Mouse (Mus musculus) gastrocnemius, postnatal 14 days (tissue): Measurements from ENCODE around the gene Olfr910. TPM values are rescaled to one million over a fixed set of nuclear protein-coding genes. Genes with fewer than 3 reads are reported as not detected.

Experiments
- DNase-seq: peaks from one replicate; pipeline ENCODE4 v3.0.0; 2021; ENCODE audit warnings: mixed read lengths
- intact Hi-C: fragments of 180-260 bp; cut with DNase I; formaldehyde crosslinking; loops from one replicate; pipeline ENCODE4 v1.15.1; 2025; ENCODE audit warnings: low total_unique reads
- long read RNA-seq, 2 experiments: library from polyadenylated mRNA; stranded (forward); transcript quantifications; one replicate each; pipeline ENCODE4 v2.0.0; 2021
- total RNA-seq, 2 experiments: library from RNA; stranded (reverse); gene quantifications; 2 replicates each; pipeline ENCODE4 v1.2.3; 2021

The Olfr910 gene
- not detected for total RNA-seq
- long read RNA-seq, experiment 1, result 0 reads
- long read RNA-seq, experiment 2, result 0 reads

DNA sequence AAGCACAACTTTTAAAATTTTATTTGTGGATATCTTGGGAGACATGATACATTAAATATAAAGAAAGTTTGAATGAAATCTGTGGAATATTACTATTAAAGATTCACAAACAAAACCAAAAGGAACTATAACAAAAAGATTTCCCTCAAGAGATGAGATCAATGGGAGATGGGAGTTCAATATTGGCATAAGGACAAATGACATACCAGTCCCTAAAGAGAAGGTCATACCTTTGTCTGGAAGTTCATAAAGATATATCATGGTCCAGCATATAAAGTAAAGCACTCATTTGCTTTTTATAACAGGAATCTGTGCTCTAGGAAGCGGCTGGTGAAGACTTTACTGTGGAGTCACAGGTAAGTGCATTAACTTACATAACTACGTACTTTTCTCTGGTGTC lies at the start of gene Olfr910:
Gene Olfr910 (plus strand): TSS at position 301 of the 400 bp plus-strand sequence.
- DNase-seq, result no peak
- intact Hi-C loops, result no loop called here

DNA sequence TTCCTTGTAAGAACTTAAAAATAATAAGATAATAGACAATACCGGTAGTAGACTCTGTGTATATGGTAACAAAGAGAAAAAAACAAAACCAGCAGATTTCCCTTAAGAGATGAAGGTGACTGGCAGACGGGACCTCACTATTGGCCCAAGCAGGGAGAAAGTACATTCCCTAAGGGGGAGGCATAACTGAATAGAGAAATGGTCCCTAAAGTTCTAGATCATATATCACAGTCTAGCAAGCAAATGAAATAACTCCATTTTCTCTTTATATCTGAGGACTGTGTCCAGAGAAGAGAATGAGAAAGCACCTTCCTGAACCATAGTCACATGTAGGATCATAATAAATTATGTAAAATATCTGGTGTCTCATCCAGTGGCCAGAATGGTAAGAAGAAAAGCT lies 42.1 kb upstream of the Olfr910 start, which contains the start of gene Olfr907:
Gene Olfr907 (plus strand): TSS at position 301 of the 400 bp plus-strand sequence.
- intact Hi-C loops, result no loop called here
- DNase-seq, result no peak

DNA sequence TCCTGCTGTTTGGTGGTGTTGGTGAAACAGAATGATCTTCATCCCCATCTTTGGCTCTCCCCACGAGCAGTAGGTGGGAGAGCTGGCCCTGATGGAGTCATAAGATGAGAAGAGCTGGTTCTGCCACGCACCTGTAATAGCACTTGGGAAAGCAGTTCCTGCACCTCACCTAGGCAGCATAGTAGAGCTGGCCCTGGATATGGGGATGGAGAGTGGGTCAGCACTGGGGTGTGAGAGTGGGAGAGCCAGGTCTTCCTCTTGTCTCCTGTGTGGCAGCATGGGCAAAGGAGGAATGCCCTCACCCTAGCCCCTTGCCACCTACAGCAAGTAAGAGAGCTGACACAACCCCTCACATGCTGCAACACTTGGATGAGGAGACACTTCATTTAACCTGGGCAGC lies 25.3 kb upstream of the Olfr910 start:
- no peak for DNase-seq
- intact Hi-C loops, result no loop called here

DNA sequence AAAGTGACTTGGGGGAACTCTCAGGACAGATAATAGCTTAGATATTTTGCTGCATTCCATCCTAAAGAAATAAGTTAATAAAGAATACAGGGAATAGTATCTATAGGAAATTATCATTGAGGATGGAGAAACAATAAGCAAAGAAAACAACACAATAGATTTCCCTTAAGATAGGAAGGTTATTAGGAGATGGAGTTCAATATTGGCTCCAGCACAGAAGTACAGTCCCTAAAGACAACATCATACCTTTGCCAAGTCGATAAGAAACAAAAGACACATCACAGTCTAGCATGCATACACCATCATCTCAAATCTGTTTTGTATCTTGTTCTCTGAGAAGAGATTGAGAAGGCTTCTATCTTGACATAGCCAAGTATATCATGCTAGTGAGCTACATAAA lies 16.4 kb upstream of the Olfr910 start, which contains the start of gene Olfr911-ps1:
Gene Olfr911-ps1 (plus strand): TSS at position 301 of the 400 bp plus-strand sequence.
- DNase-seq, result no peak
- intact Hi-C loops, result no loop called here

DNA sequence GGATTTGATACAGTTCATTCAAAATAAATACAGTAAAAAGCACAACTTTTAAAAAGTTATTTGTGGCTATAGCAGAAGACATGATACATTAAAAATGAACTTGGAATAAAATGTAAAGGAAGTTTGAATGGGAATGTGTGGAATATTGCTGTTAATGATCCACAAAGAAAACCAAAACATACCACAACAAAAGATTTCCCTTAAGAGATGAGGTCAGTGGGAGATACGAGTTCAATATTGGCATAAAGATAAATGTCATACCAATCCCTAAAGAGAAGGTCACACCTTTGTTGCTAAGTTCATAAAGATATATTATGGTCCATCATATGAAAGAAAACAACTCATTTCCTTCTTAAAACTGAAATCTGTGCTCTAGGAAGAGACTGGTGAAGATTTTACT lies 42.2 kb downstream of the Olfr910 start, which contains the start of gene Olfr912:
Gene Olfr912 (plus strand): TSS at position 301 of the 400 bp plus-strand sequence.
- intact Hi-C loops, result no loop called here
- no peak for DNase-seq

Other genes with a start within 250 kb of the Olfr910 start
- not detected for gene Olfr896-ps1, start 246.7 kb upstream of the Olfr910 start, total RNA-seq
- not detected for gene Olfr25, start 208.8 kb upstream of the Olfr910 start, total RNA-seq
- gene Olfr898, start 189.4 kb upstream of the Olfr910 start, total RNA-seq, result not detected
- not detected for gene Olfr250, start 171.0 kb upstream of the Olfr910 start, total RNA-seq
- gene Olfr251, start 160.8 kb upstream of the Olfr910 start, total RNA-seq, result not detected
- not detected for gene Olfr147, start 136.2 kb upstream of the Olfr910 start, total RNA-seq
- gene Olfr901, start 108.4 kb upstream of the Olfr910 start, total RNA-seq, result not detected
- gene Olfr902, start 90.2 kb upstream of the Olfr910 start, total RNA-seq, result not detected
- gene Olfr904, start 74.7 kb upstream of the Olfr910 start, total RNA-seq, result not detected
- not detected for gene Olfr905, start 66.7 kb upstream of the Olfr910 start, total RNA-seq
- gene Olfr906, start 50.8 kb upstream of the Olfr910 start, total RNA-seq, result not detected
- gene Olfr907, start 42.0 kb upstream of the Olfr910 start, total RNA-seq, result not detected
- not detected for gene Olfr911-ps1, start 16.3 kb upstream of the Olfr910 start, total RNA-seq
- gene Olfr912, start 42.3 kb downstream of the Olfr910 start, total RNA-seq, result not detected
- not detected for gene Olfr913, start 54.9 kb downstream of the Olfr910 start, total RNA-seq
- not detected for gene Olfr914, start 67.3 kb downstream of the Olfr910 start, total RNA-seq
- gene Olfr916, start 122.0 kb downstream of the Olfr910 start, total RNA-seq, result not detected
- not detected for gene Olfr917, start 128.0 kb downstream of the Olfr910 start, total RNA-seq
- not detected for gene Olfr918, start 136.8 kb downstream of the Olfr910 start, total RNA-seq
- not detected for gene Olfr919, start 165.8 kb downstream of the Olfr910 start, total RNA-seq
- 10 to 100 TPM; 16.3 to 17.0 TPM for gene Vwa5a, start 180.4 kb downstream of the Olfr910 start, total RNA-seq
- gene Olfr920, start 214.4 kb downstream of the Olfr910 start, total RNA-seq, result under 1 TPM; 0.04 to 0.06 TPM
- not detected for gene Olfr921, start 235.2 kb downstream of the Olfr910 start, total RNA-seq